Mouse (Mus musculus): Measurements from ENCODE around the gene Plxnd1. TPM values are rescaled to one million over a fixed set of nuclear protein-coding genes. Genes with fewer than 3 reads are reported as not detected.

The Plxnd1 gene
- polyA plus RNA-seq (2017; shearing (Covaris generic)), result 10 to 100 TPM in 1 of 3 experiments, 1 to 10 TPM in 2; 7.4 to 12.5 (median 8.0) TPM

GRCm38 (mm10) chr6:115994877-115995520 is at the start of gene Plxnd1:
Gene Plxnd1, minus strand, starts transcription at chr6:115995005.
- ATAC-seq, result peak; percentile 66

DNA sequence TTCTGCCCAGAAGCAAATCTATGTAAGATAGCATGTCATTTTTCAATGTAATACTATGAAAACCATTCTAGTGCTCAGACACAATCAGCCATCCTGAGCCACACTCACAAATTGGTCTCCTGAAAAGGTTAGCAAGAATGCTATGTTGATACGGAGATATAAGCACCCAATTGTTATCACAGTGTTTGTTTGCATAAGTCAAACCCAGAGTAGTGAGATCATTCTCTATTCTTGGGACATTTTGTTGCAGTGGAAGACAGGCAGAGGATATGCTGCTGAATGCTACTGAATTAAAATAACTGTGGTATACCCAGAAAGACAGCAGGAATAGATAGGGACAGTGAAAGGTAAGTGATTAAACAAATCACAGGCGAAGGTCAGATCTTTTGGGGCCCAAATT is 49.2 kb upstream of the Plxnd1 start:
- no peak for ATAC-seq

DNA sequence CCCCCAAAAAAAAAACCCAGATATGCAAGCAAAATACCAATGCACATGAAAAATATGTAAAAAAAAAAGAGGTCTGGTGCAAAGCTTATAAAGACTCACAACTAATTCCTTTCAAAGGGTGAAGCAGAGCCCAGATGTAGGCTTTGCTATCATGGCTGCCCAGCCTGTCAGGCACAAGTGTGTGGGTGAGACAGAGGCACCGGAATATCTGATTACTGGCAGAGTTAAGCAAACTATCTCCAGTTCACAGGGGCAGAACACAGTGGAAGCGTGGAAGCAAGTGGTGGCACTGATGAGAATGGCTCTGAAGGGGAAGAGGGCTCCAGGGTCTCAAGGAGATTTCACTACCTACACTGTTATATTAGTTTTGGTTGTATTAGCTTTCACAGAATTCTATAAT is 43.4 kb upstream of the Plxnd1 start:
- no peak for ATAC-seq

DNA sequence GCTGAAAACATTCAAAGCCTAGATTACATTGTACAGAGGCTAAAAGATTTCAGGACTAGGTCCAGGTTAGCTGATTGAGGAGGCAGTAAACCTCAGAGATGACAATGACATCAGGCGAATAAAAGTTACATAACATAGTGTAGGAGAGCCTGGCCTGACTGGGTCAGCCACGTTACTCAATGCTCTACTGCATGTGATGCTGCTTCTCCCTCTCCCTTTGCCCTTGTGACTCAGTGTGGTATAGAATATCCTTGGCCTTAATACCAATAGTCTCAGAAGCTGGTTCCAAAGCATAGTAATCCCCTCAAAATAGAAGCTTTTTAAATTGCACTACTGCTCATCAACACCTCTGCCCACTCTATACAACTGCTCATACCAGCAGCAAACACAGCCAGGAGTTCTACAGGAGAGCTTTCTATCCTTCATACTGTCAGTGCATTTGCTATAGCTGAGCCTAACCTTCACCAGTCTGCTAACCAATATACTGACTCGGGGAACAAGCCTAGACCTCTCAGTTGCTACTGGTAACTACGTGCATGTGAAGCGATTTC is 42.6 kb upstream of the Plxnd1 start:
- no peak for ATAC-seq

- no peak for ATAC-seq
Observed at GRCm38 (mm10) chr6:116036555-116036954, 41.8 kb upstream of the Plxnd1 start.

DNA sequence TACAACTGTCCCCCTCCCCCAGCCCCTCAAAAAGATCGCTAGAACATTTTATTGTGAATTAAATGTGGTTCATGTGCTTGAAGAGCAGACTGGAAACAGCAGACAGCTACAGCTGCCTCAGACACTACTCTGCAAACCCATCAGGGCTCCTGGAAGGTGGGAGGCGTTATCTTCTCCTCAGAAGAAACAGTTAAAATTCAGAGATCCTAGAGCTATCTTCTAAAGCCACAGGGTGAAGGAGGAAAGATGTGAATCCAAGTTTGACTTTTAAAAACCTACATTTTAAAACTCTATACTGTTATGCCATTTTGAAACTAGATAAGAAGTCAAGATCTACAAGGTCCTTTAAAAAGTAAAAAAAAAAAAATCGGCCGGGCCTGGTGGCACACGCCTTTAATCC is 36.2 kb upstream of the Plxnd1 start:
- no peak for ATAC-seq

GRCm38 (mm10) chr6:116024666-116025065 is 29.9 kb upstream of the Plxnd1 start:
- no peak for ATAC-seq

GRCm38 (mm10) chr6:116021961-116022485 is 27.2 kb upstream of the Plxnd1 start:
- ATAC-seq, result peak; percentile 28

- no peak for ATAC-seq
Observed at GRCm38 (mm10) chr6:116015902-116016301, 21.1 kb upstream of the Plxnd1 start.

GRCm38 (mm10) chr6:116014111-116014510 is 19.3 kb upstream of the Plxnd1 start:
- no peak for ATAC-seq

- no peak for ATAC-seq
Observed at GRCm38 (mm10) chr6:116013687-116014086, 18.9 kb upstream of the Plxnd1 start.

DNA sequence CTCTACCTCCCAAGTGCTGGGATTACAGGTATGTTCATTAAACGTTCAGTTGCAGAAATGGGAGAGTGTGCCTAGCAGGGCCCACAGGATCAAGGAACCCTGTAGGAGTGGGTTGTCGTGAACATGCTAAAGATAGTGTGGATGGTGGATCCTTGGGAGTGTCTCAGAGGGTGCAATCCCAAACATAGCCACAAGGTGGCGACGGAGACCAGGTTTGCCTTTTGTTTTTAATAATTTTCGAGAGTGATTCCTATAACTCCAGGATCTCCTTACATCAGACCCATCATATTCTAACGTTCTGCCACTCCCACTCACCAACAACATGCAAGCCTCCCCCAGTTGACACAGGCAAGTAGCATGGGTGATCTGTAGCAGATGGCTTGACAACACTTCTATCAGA is 15.7 kb upstream of the Plxnd1 start:
- peak; percentile 63 for ATAC-seq

GRCm38 (mm10) chr6:116009426-116009825 is 14.6 kb upstream of the Plxnd1 start:
- no peak for ATAC-seq

DNA sequence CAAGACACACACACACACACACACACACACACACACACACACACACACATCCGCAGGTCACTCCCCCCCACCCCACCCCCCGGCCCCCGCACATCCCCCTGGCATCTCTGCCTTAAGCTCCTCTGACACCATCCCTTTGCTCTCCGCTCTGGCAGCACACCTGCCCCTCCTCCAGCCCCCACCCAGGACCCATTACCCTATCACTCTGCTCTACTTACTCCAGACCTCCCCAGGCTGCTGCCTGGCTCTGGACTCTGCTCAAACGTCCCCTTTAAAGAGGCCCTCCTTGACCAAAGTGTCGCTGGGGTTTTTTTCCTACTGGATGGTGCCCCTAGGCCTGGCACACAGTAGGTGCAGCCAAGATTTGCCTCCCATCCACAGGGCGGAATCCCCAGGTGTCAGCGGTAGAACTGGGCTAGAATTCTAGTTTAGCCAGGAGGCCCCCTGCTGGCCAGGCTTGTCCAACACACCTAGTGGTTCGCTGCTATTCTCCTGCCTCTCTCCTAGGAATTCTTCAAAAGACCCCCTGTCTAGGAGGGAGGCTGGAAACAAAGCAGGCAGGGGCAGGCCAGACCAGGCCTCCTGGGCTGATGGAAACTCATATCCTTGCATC is 12.9 kb upstream of the Plxnd1 start:
- peak; percentile 65 for ATAC-seq

DNA sequence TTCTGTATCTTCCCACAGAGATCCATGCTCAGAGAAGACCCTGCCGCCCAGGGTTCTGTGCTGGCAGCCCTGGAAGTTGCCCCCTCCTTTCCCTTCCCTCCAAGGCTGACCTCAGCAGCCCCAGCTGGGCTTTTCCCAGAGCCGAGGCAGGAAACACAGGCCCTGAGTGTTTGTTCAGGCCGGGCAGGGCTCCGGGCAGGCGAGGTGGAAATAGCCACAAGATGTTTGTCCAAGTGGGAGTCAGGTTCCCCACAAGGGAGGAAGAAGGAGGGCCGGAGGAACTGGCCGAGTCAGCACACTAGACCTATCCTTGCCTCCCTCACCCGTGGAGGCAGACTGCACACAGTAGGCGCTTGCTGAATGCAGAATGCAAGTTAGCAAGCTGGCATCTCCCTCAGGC is 11.9 kb upstream of the Plxnd1 start:
- ATAC-seq, result no peak

GRCm38 (mm10) chr6:116005959-116006288 is 11.1 kb upstream of the Plxnd1 start:
- ATAC-seq, result no peak

- ATAC-seq, result no peak
Observed at GRCm38 (mm10) chr6:116005275-116005958, 10.6 kb upstream of the Plxnd1 start.

DNA sequence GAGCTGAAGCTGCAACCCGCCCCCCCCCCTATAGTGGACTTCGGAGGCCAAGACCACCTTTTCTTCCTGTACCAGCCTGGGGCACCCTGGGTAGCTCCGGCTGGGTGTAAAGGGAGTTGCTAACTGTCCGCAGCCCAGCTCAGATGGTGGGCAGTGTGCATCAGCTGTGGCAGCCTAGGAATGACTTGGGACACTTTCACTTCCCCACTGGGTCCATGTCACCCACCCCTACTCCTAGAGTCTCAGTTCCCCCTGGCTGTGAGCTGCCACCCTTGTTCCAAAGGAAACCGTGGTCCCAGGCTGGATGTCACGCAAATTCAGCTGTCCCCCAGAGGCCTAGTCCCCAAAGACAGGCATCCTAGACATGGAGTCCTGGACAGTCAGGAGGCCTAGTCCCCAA is 9.9 kb upstream of the Plxnd1 start:
- no peak for ATAC-seq

- no peak for ATAC-seq
Observed at GRCm38 (mm10) chr6:116004069-116004468, 9.3 kb upstream of the Plxnd1 start.

DNA sequence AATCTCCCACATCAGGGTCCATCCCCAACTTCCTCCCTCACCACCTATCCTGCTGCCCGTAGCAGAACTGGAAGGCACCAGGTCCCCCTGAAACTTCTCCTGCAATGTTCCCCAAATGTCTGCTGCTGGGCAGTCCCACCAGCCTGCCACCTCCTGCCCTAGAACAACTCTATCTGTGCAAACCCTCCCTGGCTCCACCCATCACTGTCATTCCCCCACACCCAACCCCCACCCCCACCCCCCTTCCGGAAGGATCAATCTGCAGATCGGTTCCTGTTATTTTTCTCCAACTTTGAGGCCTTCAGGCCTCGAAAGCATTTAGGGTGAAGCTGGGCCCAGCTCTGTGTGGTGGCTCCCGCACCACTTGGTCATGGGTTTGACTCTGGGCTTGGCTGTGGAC is 8.7 kb upstream of the Plxnd1 start:
- ATAC-seq, result peak; percentile 60

DNA sequence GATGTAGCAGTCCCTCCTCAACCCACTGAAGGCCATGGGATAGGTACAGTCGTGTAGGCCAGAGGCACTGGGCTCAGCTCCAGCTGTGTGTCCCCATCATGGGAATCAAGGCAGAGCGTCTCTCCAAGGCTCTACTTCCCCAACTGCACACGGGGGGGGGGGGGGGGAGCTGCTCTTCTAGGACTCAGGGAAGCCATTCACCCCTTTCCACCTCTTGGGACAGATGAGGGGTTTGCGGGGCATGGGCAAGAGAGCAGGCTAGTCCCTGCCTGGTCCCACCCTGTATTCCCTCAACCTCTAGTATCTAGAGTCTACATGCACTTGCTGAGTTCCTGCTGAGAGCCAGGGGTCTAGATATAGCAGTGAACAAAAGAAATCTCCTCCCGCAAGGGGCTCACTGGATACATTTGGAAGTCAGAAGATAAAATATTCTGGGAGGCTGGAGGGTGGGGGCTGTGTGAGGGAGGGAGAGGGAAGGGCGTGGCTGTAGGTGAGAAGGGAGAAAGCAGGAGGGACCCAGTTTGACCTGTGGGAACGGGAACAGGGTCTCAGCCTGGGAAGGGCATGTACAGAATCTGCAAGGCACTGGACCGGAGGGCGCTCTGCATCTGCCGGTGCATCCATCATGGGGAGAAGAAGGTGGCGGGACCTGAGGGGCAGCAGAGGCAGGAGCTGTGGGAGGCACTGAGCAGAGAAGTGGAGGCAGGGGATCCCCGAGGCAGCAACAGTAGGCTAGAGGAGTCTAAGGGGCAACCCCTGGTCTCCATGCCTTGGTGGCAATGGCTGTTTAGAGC is 7.7 kb upstream of the Plxnd1 start:
- ATAC-seq, result no peak

DNA sequence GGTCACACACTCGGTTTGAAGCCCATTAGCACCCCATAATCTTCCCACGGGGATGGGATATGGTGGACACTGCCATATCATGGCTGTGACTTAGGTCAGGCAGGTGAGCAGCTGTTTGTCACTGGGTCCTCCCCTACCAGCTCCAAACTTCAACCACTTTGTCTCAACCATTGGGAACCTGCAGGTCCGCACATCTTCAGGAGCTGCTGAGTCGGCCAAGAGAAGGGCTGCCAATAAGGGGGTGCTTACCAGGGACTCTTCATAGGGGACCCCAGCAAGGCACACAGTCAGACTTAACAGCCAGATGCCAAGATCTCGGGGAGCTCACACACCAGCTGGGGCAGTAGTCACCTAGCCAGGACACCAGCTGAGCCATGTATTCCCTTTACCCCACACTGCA is 6.0 kb upstream of the Plxnd1 start:
- no peak for ATAC-seq

- ATAC-seq, result no peak
Observed at GRCm38 (mm10) chr6:115999227-115999626, 4.4 kb upstream of the Plxnd1 start.

All from inflammation-experienced regulatory T-cells, adult 6 months (primary cell).